Comparison of ENCODE assay signal across 14 mouse cellular contexts in genomic region chr8:95358550-95359411, GRCm38 (mm10). TPM values are rescaled to one million over a fixed set of nuclear protein-coding genes. Genes with fewer than 3 reads are reported as not detected.
DNase-seq lines count a peak whose midpoint lies in the region; ATAC-seq and TF ChIP-seq lines count a peak whose summit lies in the region.
"Had no signal": no experiment of that assay in that cellular context is flagged by ENCODE, and none has a peak within 500 bp of the region (broad histone marks: within the 10 kb centered on the region; RNA-seq: fewer than 3 reads in every experiment).

No protein-coding gene starts in this region.

- H3K4me2 ChIP-seq in neural tube, embryonic 13.5 days = no peak overlapping the region
- no peak overlapping the region for H3K4me2 ChIP-seq in neural tube, embryonic 15.5 days
- peak overlapping the region; percentile 54 for H3K4me2 ChIP-seq in heart, embryonic 16.5 days (ENCODE audit: low read depth, low read length)
- peak overlapping the region; percentile 11; the same call in 1 of the 2 replicates for H3K4me2 ChIP-seq in stomach, embryonic 15.5 days
- H3K4me2 ChIP-seq: liver, embryonic 13.5 days had no signal

- peaks cover 3% of the 10 kb centered on the region; the same call in 1 of the 2 replicates for H3K9me3 ChIP-seq in neural tube, embryonic 13.5 days
- no peaks in the 10 kb centered on the region for H3K9me3 ChIP-seq in neural tube, embryonic 15.5 days (replicated peaks)
- H3K9me3 ChIP-seq in heart, embryonic 16.5 days (replicated peaks; ENCODE audit: control insufficient read depth, low read length) = no peaks in the 10 kb centered on the region
- no peaks in the 10 kb centered on the region for H3K9me3 ChIP-seq in stomach, embryonic 15.5 days
- H3K9me3 ChIP-seq: liver, embryonic 13.5 days had no signal

- peak overlapping the region; percentile 72 for H3K27ac ChIP-seq in heart, adult 2 months
- no peak overlapping the region; the same call in 1 of the 2 replicates for H3K27ac ChIP-seq in neural tube, embryonic 13.5 days (replicated peaks)
- no peak overlapping the region for H3K27ac ChIP-seq in neural tube, embryonic 15.5 days (replicated peaks)
- H3K27ac ChIP-seq in heart, embryonic 16.5 days (ENCODE audit: low read length) = peak overlapping the region; percentile 97
- peak overlapping the region; percentile 78 for H3K27ac ChIP-seq in stomach, embryonic 15.5 days
- H3K27ac ChIP-seq: liver, embryonic 13.5 days had no signal

- TF ChIP-seq EP300 in heart, adult 2 months (IDR thresholded peaks at IDR 0.05; ENCODE audit: insufficient read depth, low read depth, low read length) = no peak

- H3K79me2 ChIP-seq in heart, adult 2 months (replicated peaks; ENCODE audit: control insufficient read depth, insufficient read depth, low read length) = peaks cover 13% of the 10 kb centered on the region

- intact Hi-C loops in heart, adult 2 months (cut with DNase I) = no loop called here
- intact Hi-C loops in left cerebral cortex, postnatal 36 days (cut with DNase I) = no loop called here

- peaks cover 50% of the 10 kb centered on the region for H3K4me1 ChIP-seq in heart, adult 2 months (ENCODE audit: control insufficient read depth, insufficient read depth, low read length)
- H3K4me1 ChIP-seq in neural tube, embryonic 13.5 days (replicated peaks) = peaks cover 70% of the 10 kb centered on the region
- H3K4me1 ChIP-seq in neural tube, embryonic 15.5 days = peaks cover 54% of the 10 kb centered on the region
- peaks cover 92% of the 10 kb centered on the region for H3K4me1 ChIP-seq in heart, embryonic 16.5 days (ENCODE audit: control insufficient read depth, insufficient read depth, low read length)
- peaks cover 30% of the 10 kb centered on the region for H3K4me1 ChIP-seq in stomach, embryonic 15.5 days

- no peak overlapping the region for H3K4me3 ChIP-seq in heart, adult 2 months
- no peak overlapping the region for H3K4me3 ChIP-seq in neural tube, embryonic 13.5 days
- H3K4me3 ChIP-seq in neural tube, embryonic 15.5 days (replicated peaks) = no peak overlapping the region
- 0 out of 2 replicates have a peak overlapping the region, but pooled peaks have one; percentile 3 for H3K4me3 ChIP-seq in heart, embryonic 16.5 days (ENCODE audit: low read length)
- no peak overlapping the region for H3K4me3 ChIP-seq in stomach, embryonic 15.5 days (replicated peaks)
- H3K4me3 ChIP-seq: liver, embryonic 13.5 days had no signal

- TF ChIP-seq CTCF in heart, adult 2 months (IDR thresholded peaks at IDR 0.05) = no peak

- H3K36me3 ChIP-seq in heart, adult 2 months (ENCODE audit: control insufficient read depth, insufficient read depth, low read length) = peaks cover 23% of the 10 kb centered on the region
- no peaks in the 10 kb centered on the region; the same call in 1 of the 2 replicates for H3K36me3 ChIP-seq in neural tube, embryonic 13.5 days
- no peaks in the 10 kb centered on the region for H3K36me3 ChIP-seq in neural tube, embryonic 15.5 days
- no peaks in the 10 kb centered on the region for H3K36me3 ChIP-seq in heart, embryonic 16.5 days (ENCODE audit: control insufficient read depth, insufficient read depth)
- no peaks in the 10 kb centered on the region for H3K36me3 ChIP-seq in stomach, embryonic 15.5 days
- H3K36me3 ChIP-seq: liver, embryonic 13.5 days had no signal

- H3K9ac ChIP-seq in heart, adult 2 months (ENCODE audit: low read depth, low read length) = peak overlapping the region; percentile 43
- 0 out of 2 replicates have a peak overlapping the region, but pooled peaks have one; percentile 8 for H3K9ac ChIP-seq in neural tube, embryonic 13.5 days
- no peak overlapping the region for H3K9ac ChIP-seq in neural tube, embryonic 15.5 days (replicated peaks)
- H3K9ac ChIP-seq in heart, embryonic 16.5 days (ENCODE audit: low read length) = peak overlapping the region; percentile 65; the same call in 1 of the 2 replicates
- no peak overlapping the region for H3K9ac ChIP-seq in stomach, embryonic 15.5 days
- H3K9ac ChIP-seq: liver, embryonic 13.5 days had no signal

- no peaks in the 10 kb centered on the region for H3K27me3 ChIP-seq in heart, adult 2 months (ENCODE audit: control insufficient read depth, insufficient read depth, low read length)
- no peaks in the 10 kb centered on the region for H3K27me3 ChIP-seq in neural tube, embryonic 13.5 days
- H3K27me3 ChIP-seq in neural tube, embryonic 15.5 days (replicated peaks) = no peaks in the 10 kb centered on the region
- H3K27me3 ChIP-seq in heart, embryonic 16.5 days (ENCODE audit: control insufficient read depth, insufficient read depth, low read length) = no peaks in the 10 kb centered on the region
- H3K27me3 ChIP-seq in stomach, embryonic 15.5 days (replicated peaks) = no peaks in the 10 kb centered on the region
- H3K27me3 ChIP-seq: CH12.LX had no signal

- ATAC-seq in neural tube, embryonic 13.5 days (ENCODE audit: low read depth) = no peak
- ATAC-seq in neural tube, embryonic 15.5 days (ENCODE audit: low FRiP score) = no peak
- ATAC-seq in heart, embryonic 16.5 days (replicated peaks; ENCODE audit: extremely low read depth, insufficient read depth, low FRiP score) = peak; percentile 42; the same call in 1 of the 2 replicates
- peak; percentile 67 for ATAC-seq in stomach, embryonic 15.5 days (ENCODE audit: insufficient read depth, low FRiP score, low read depth)
- ATAC-seq: activated CD4-positive, CD25-positive, alpha-beta regulatory T cell, adult 4 months had no signal

- TF ChIP-seq POLR2A in heart, adult 2 months (IDR thresholded peaks at IDR 0.05; ENCODE audit: insufficient read depth, low read depth, low read length) = no peak

- DNase-seq in heart, adult 2 months = peak; percentile 57 to 66
- no peak for DNase-seq in heart, adult 9 months (ENCODE audit: low spot score in 2 of 2)
- DNase-seq in left cerebral cortex, postnatal 36 days (ENCODE audit: low spot score in 2 of 2) = no peak
- no peak for DNase-seq in layer of hippocampus, postnatal 25 days (ENCODE audit: extremely low spot score in 1 of 2, low spot score in 1 of 2)
- DNase-seq: embryo, embryonic 11 days; liver, embryonic 13.5 days had no signal

- 19% methylated on average over 8 of the region's 8 CpGs for WGBS in heart, adult 2 months
- 61% methylated on average over 8 of the region's 8 CpGs for WGBS in neural tube, embryonic 13.5 days
- 65% methylated on average over 8 of the region's 8 CpGs for WGBS in neural tube, embryonic 15.5 days
- WGBS in heart, embryonic 16.5 days = 15% methylated on average over 8 of the region's 8 CpGs
- 25% methylated on average over 8 of the region's 8 CpGs for WGBS in stomach, embryonic 15.5 days

RNA-seq across cellular contexts. Expression of gene Mmp15, which starts 6.7 kb away (rescaled TPM):
- total RNA-seq in heart, adult 2 months (2021) = 10 to 100 TPM; 53.4 to 67.5 TPM
- 56.7 and 58.4 TPM in 2 replicates for polyA plus RNA-seq in heart, adult 2 months (2012; rRNA removed)
- polyA plus RNA-seq in neural tube, embryonic 13.5 days (2015; fragmentation: Nextera tagmentation; extraction: Ambion mirVana) = 26.9 and 29.1 TPM in 2 replicates
- polyA plus RNA-seq in neural tube, embryonic 15.5 days (2015; fragmentation: Nextera tagmentation; extraction: Ambion mirVana) = 20.9 and 21.4 TPM in 2 replicates
- polyA plus RNA-seq in heart, embryonic 16.5 days (2015; fragmentation: Nextera tagmentation; extraction: Ambion mirVana) = 30.1 and 39.4 TPM in 2 replicates
- 17.0 and 20.0 TPM in 2 replicates for polyA plus RNA-seq in stomach, embryonic 15.5 days (2015; fragmentation: Nextera tagmentation; extraction: Ambion mirVana)
- 10 to 100 TPM; 18.9 to 19.6 TPM for total RNA-seq in left cerebral cortex, postnatal 36 days (2021)
- 10 to 100 TPM; 22.4 to 26.0 TPM for total RNA-seq in layer of hippocampus, postnatal 25 days (2021)

RNA-seq across cellular contexts. Expression of gene Usb1, which starts 26.7 kb away (rescaled TPM):
- total RNA-seq in heart, adult 2 months (2021) = 10 to 100 TPM; 12.2 to 15.2 TPM
- polyA plus RNA-seq in heart, adult 2 months (2012; rRNA removed) = 23.9 and 31.1 TPM in 2 replicates
- polyA plus RNA-seq in neural tube, embryonic 13.5 days (2015; fragmentation: Nextera tagmentation; extraction: Ambion mirVana) = 34.3 and 35.5 TPM in 2 replicates
- 30.1 and 33.0 TPM in 2 replicates for polyA plus RNA-seq in neural tube, embryonic 15.5 days (2015; fragmentation: Nextera tagmentation; extraction: Ambion mirVana)
- 32.4 and 32.8 TPM in 2 replicates for polyA plus RNA-seq in heart, embryonic 16.5 days (2015; fragmentation: Nextera tagmentation; extraction: Ambion mirVana)
- 36.1 and 38.5 TPM in 2 replicates for polyA plus RNA-seq in stomach, embryonic 15.5 days (2015; fragmentation: Nextera tagmentation; extraction: Ambion mirVana)
- 10 to 100 TPM; 12.0 to 13.6 TPM for total RNA-seq in left cerebral cortex, postnatal 36 days (2021)
- 10 to 100 TPM; 13.7 to 15.0 TPM for total RNA-seq in layer of hippocampus, postnatal 25 days (2021)

RNA-seq across cellular contexts. Expression of gene Zfp319, which starts 27.0 kb away (rescaled TPM):
- 1 to 10 TPM; 7.6 to 8.1 TPM for total RNA-seq in heart, adult 2 months (2021)
- polyA plus RNA-seq in heart, adult 2 months (2012; rRNA removed) = 5.5 and 7.3 TPM in 2 replicates
- polyA plus RNA-seq in neural tube, embryonic 13.5 days (2015; fragmentation: Nextera tagmentation; extraction: Ambion mirVana) = 15.4 and 16.0 TPM in 2 replicates
- polyA plus RNA-seq in neural tube, embryonic 15.5 days (2015; fragmentation: Nextera tagmentation; extraction: Ambion mirVana) = 12.4 and 12.6 TPM in 2 replicates
- 6.4 and 6.6 TPM in 2 replicates for polyA plus RNA-seq in heart, embryonic 16.5 days (2015; fragmentation: Nextera tagmentation; extraction: Ambion mirVana)
- polyA plus RNA-seq in stomach, embryonic 15.5 days (2015; fragmentation: Nextera tagmentation; extraction: Ambion mirVana) = 6.2 and 7.2 TPM in 2 replicates
- 10 to 100 TPM; 15.6 to 16.3 TPM for total RNA-seq in left cerebral cortex, postnatal 36 days (2021)
- 10 to 100 TPM; 15.9 to 17.4 TPM for total RNA-seq in layer of hippocampus, postnatal 25 days (2021)

RNA-seq across cellular contexts. Expression of gene Tepp, which starts 48.4 kb away (rescaled TPM):
- total RNA-seq in heart, adult 2 months (2021) = not detected
- polyA plus RNA-seq in heart, adult 2 months (2012; rRNA removed) = 0.44 and 0.59 TPM in 2 replicates
- 0.70 TPM in 1 of 2 replicates, not detected in the other for polyA plus RNA-seq in neural tube, embryonic 13.5 days (2015; fragmentation: Nextera tagmentation; extraction: Ambion mirVana)
- 1.7 and 2.5 TPM in 2 replicates for polyA plus RNA-seq in neural tube, embryonic 15.5 days (2015; fragmentation: Nextera tagmentation; extraction: Ambion mirVana)
- polyA plus RNA-seq in heart, embryonic 16.5 days (2015; fragmentation: Nextera tagmentation; extraction: Ambion mirVana) = 0.74 TPM in 1 of 2 replicates, not detected in the other
- 0.23 and 0.48 TPM in 2 replicates for polyA plus RNA-seq in stomach, embryonic 15.5 days (2015; fragmentation: Nextera tagmentation; extraction: Ambion mirVana)
- total RNA-seq in left cerebral cortex, postnatal 36 days (2021) = not detected
- not detected for total RNA-seq in layer of hippocampus, postnatal 25 days (2021)
- total RNA-seq: CH12.LX; granulocyte monocyte progenitor cell, adult 5-6 weeks had no signal
- polyA plus RNA-seq: activated CD4-positive, CD25-positive, alpha-beta regulatory T cell, adult 4 months; large intestine, adult 2 months; liver, embryonic 13.5 days had no signal

RNA-seq across cellular contexts. Expression of gene Cngb1, which starts 52.4 kb away (rescaled TPM):
- under 1 TPM; 0.61 to 0.63 TPM for total RNA-seq in heart, adult 2 months (2021)
- polyA plus RNA-seq in heart, adult 2 months (2012; rRNA removed) = 1.00 and 1.2 TPM in 2 replicates
- polyA plus RNA-seq in neural tube, embryonic 13.5 days (2015; fragmentation: Nextera tagmentation; extraction: Ambion mirVana) = 0.39 and 0.82 TPM in 2 replicates
- polyA plus RNA-seq in neural tube, embryonic 15.5 days (2015; fragmentation: Nextera tagmentation; extraction: Ambion mirVana) = 0.26 and 0.86 TPM in 2 replicates
- 0.66 and 1.3 TPM in 2 replicates for polyA plus RNA-seq in heart, embryonic 16.5 days (2015; fragmentation: Nextera tagmentation; extraction: Ambion mirVana)
- polyA plus RNA-seq in stomach, embryonic 15.5 days (2015; fragmentation: Nextera tagmentation; extraction: Ambion mirVana) = 0.59 and 1.1 TPM in 2 replicates
- under 1 TPM; 0.23 to 0.30 TPM for total RNA-seq in left cerebral cortex, postnatal 36 days (2021)
- total RNA-seq in layer of hippocampus, postnatal 25 days (2021) = 1 to 10 TPM in 1 of 2 experiments, under 1 TPM in 1; 0.86 to 1.1 TPM
- total RNA-seq: CH12.LX had no signal
- polyA plus RNA-seq: liver, embryonic 13.5 days had no signal

Comparison
In these comparisons a context has a peak if more than half of its experiments do, and no peak if none do; other contexts are left out.
1. DNase-seq: peak in heart, adult 2 months (2 of 2); none in heart, adult 9 months (0 of 2), left cerebral cortex, postnatal 36 days (0 of 2) and layer of hippocampus, postnatal 25 days (0 of 2).
2. H3K9ac ChIP-seq: peak in heart, adult 2 months (single experiment), neural tube, embryonic 13.5 days (single experiment) and heart, embryonic 16.5 days (single experiment); none in neural tube, embryonic 15.5 days (single experiment) and stomach, embryonic 15.5 days (single experiment).
3. H3K27ac ChIP-seq: peak in heart, adult 2 months (single experiment), heart, embryonic 16.5 days (single experiment) and stomach, embryonic 15.5 days (single experiment); none in neural tube, embryonic 13.5 days (single experiment) and neural tube, embryonic 15.5 days (single experiment).
4. ATAC-seq: peak in heart, embryonic 16.5 days (single experiment) and stomach, embryonic 15.5 days (single experiment); none in neural tube, embryonic 13.5 days (single experiment) and neural tube, embryonic 15.5 days (single experiment).
5. H3K4me2 ChIP-seq: peak in heart, embryonic 16.5 days (single experiment) and stomach, embryonic 15.5 days (single experiment); none in neural tube, embryonic 13.5 days (single experiment) and neural tube, embryonic 15.5 days (single experiment).